Mouse (Mus musculus): Measurements from ENCODE around the gene 1600002K03Rik.
A peak's percentile ranks its signal among the peaks of the same experiment; 100 is the strongest.

DNA sequence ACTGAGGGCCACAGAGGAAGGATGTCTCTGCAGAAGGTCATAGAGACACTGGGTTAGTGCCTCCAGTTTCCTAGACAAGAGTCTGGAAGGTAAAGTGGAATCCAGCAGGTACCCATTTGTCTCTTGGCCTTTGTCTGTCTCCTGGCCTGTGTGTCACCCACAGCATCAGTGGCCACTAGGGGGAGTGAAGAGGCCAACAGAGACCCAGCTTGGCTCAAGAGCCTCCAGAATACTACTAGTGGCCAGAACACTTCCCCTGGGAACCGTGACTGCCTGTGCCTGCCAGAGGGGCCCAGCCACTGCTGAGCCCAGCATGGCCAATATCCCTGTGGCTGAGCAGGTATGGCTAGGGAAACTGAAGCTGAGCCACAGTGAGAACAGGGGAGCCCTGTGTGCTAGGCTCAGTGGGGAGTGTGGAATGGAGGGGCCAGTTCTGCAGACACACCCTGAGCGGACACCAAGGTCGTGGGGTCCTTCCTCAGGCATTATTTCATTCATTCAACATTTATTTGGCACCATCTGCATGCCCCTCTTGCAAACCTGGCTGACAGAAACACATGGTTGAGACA, 26.8 kb downstream of the 1600002K03Rik start:
- TF ChIP-seq CTCF (IDR thresholded peaks at IDR 0.05; ENCODE audit: low read depth, low read length), result peak; percentile 95
- TF ChIP-seq POLR2A (IDR thresholded peaks at IDR 0.05; ENCODE audit: extremely low read depth, insufficient read depth, low read length), result no peak

All from liver, adult 2 months (tissue).